Mouse (Mus musculus) cortical plate, adult 2 months (tissue): ENCODE measurements around the gene Ankrd39.

Experiments used
- CTCF ChIP-seq: fragments of 200-500 bp; IDR thresholded peaks from 2 replicates; pipeline ENCODE4 v1.5.1; 2011; ENCODE audit warnings: mild to moderate bottlenecking, control low read depth, low read length; ENCODE audit not compliant: insufficient read depth; ENCODE audit errors: extremely low read depth
- POLR2A ChIP-seq: fragments of 200-500 bp; IDR thresholded peaks from 2 replicates; pipeline ENCODE4 v1.6.1; 2011; ENCODE audit warnings: mild to moderate bottlenecking, low read length, control low read depth; ENCODE audit not compliant: insufficient read depth; ENCODE audit errors: extremely low read depth

DNA sequence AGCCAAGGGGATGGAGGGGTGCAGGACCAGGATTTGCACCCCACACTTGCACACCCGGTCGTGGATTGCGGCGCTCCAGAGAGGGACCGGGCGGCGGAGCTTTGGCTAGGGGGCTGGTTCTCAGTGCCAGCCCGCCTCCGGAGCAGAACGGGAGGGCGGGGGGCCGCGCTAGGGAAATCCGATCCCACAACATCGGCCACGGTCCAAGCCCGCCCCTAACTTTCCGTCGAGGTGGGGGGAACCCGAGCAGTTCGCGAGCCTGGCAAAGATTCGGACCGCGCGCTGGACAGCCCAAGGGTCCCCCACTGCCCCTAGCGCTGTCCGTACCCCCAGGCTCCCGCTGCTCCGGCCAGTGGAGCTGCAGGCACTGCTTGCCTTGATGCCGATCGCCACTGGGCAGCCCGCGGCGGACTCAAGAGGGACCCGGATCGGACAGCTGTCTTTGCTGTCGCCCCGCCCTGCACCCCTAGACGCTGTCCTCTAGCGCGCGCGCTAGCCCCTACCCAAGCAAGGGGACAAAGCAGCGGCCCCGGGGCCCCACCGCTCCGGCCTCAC is 10.3 kb upstream of the Ankrd39 start:
- no peak for TF ChIP-seq CTCF
- no peak for TF ChIP-seq POLR2A
